Mouse (Mus musculus) hindbrain, postnatal 0 days (tissue): ENCODE measurements around the gene Slc44a2. TPM values are rescaled to one million over a fixed set of nuclear protein-coding genes. Genes with fewer than 3 reads are reported as not detected.

Experiments
- ATAC-seq: fragments of 200-750 bp; cut with Nextera tagmentation; 2 replicates; pipeline ENCODE4 v1.8.0; 2017; ENCODE audit warnings: mild to moderate bottlenecking, moderate TSS enrichment, moderate library complexity
- DNase-seq: peaks from one replicate; pipeline ENCODE4 v3.0.0-alpha.2; 2015; ENCODE audit warnings: low spot score
- H3K27ac ChIP-seq: fragments of 300-500 bp; sonication (generic); 2 replicates; pipeline ENCODE4 v1.5.1; 2014; ENCODE audit warnings: mild to moderate bottlenecking
- H3K27me3 ChIP-seq: fragments of 300-500 bp; sonication (generic); 2 replicates; pipeline ENCODE4 v1.6.1; 2014; ENCODE audit warnings: low read length, mixed read lengths; ENCODE audit not compliant: insufficient read depth
- H3K36me3 ChIP-seq: fragments of 300-500 bp; sonication (generic); 2 replicates; pipeline ENCODE4 v1.6.1; 2014; ENCODE audit warnings: low read length, mixed read lengths; ENCODE audit not compliant: insufficient read depth
- H3K4me1 ChIP-seq: fragments of 300-500 bp; sonication (generic); 2 replicates; pipeline ENCODE4 v1.6.1; 2014; ENCODE audit warnings: antibody characterized with exemption, low read length, mixed read lengths; ENCODE audit not compliant: insufficient read depth
- H3K4me2 ChIP-seq: fragments of 300-500 bp; sonication (generic); 2 replicates; pipeline ENCODE4 v1.6.1; 2014; ENCODE audit warnings: low read depth, mild to moderate bottlenecking, low read length, moderate library complexity, mixed read lengths
- H3K4me3 ChIP-seq: fragments of 300-500 bp; sonication (generic); 2 replicates; pipeline ENCODE4 v1.5.1; 2014; ENCODE audit warnings: low read length
- H3K9ac ChIP-seq: fragments of 300-500 bp; sonication (generic); replicated peaks from 2 replicates; pipeline ENCODE4 v1.6.1; 2014; ENCODE audit warnings: mild to moderate bottlenecking, low read length, moderate library complexity, mixed read lengths
- H3K9me3 ChIP-seq: fragments of 300-500 bp; sonication (generic); 2 replicates; pipeline ENCODE4 v1.6.1; 2016; ENCODE audit warnings: low read length, mixed read lengths
- CTCF ChIP-seq: IDR thresholded peaks from 2 replicates; pipeline ENCODE4 v1.5.1; 2016; ENCODE audit warnings: antibody characterized with exemption, control low read depth, low read depth
- WGBS: fragments of 180-500 bp; shearing (Covaris S2); extraction: QIAGEN DNeasy Blood & Tissue Kit; methylation state at CpG from one replicate; pipeline ENCODE4 v1.1.7; 2014; 5-methylcytosine and 5-hydroxymethylcytosine counted together
- polyA plus RNA-seq: library from polyadenylated mRNA; unstranded; fragments of >200 nt; fragmentation: Nextera tagmentation; extraction: Ambion mirVana; gene quantifications from 2 replicates; pipeline ENCODE4 v1.2.1, GENCODE M21; 2015
- total RNA-seq: library from RNA; depleted of rRNA; stranded (reverse); fragments of >200 nt; gene quantifications from 2 replicates; pipeline ENCODE4 v1.2.3, GENCODE M21; 2014; rRNA removed

Slc44a2 gene
- total RNA-seq (58.5 and 68.0 TPM in 2 replicates), polyA plus RNA-seq (52.6 and 58.8 TPM in 2 replicates)

DNA sequence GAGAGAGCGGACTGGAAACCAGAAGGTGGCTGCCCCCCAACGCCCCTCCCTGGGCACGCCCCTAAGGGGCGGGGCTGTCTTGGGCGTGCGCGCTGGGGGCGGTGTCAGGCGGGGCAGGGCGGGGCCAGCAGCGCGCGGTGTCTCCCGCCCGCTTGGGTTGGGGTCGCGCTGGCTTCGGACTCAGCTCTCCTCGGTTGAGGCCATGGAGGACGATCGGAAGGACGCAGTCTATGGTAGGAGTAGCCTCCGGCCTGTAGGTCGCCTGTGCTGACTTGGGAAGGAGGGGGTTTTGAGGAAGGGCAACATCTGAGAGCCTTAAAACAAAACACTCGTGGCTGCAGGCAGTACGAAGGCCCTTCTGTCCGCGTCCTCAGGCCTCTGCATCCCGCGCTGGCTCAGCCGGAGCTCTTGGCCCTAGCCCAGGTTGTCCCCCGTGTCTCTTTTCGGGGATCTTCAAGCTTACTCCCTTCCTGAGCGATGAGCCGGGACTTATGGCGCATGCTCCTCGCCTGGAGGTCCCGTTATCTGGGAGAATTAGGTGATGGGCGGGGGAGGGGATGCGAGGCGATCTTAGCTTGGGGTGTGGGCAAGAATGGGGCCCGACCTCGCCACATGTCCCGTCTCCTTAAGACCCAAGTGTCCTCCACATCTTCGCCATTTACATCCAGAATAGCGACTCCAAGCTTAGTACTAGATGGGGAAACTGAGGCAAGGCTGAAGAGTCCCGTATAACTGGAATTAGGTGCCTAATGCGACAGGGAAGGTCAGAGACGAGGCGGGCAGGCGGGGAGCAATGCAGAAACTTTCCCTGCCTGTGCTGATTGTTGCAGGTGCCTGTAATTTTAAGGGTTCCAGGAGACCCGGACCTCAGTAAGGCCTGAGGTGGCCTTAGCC is at the start of gene Slc44a2:
TSS of gene Slc44a2 (plus strand) at position 80 of the 894 bp plus-strand sequence.
- WGBS: under 1% methylated on average over 51 of the region's 52 CpGs
- no peak; the same call in 1 of the 2 replicates for TF ChIP-seq CTCF
- Histone ChIP-seq H3K27me3 (no peaks in the 10 kb centered on the region), H3K4me3 (peak within 1 kb of the TSS; percentile 58), H3K9me3 (no peaks in the 10 kb centered on the region), H3K36me3 (no peaks in the 10 kb centered on the region; the same call in 1 of the 2 replicates), H3K27ac (peak within 1 kb of the TSS; percentile 49; the same call in 1 of the 2 replicates), H3K4me1 (peaks cover 7% of the 10 kb centered on the region; the same call in 1 of the 2 replicates), H3K4me2 (peak within 1 kb of the TSS; percentile 65), H3K9ac (peak within 1 kb of the TSS; percentile 66)
- ATAC-seq (peak; percentile 94), DNase-seq (peak; percentile 91)

DNA sequence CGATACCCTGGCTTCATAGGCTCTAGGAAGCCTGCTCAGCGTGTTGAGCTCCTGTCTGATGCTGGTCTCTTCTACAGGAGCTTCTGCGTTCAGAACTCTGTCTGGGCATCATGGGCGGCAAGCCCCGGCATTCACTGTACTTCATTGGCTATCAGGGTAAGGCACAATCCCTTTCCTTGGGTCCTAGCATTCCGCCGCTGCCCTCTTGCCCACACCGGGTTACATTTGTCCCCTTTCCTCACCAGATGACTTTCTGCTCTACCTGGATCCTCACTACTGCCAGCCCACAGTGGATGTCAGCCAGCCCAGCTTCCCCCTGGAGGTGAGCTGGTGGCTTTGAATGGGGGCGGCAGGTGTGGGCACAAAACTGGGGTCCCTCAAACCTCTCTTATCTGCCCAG is 48.1 kb upstream of the Slc44a2 start:
- no peaks in the 10 kb centered on the region for H3K27me3 ChIP-seq
- H3K36me3 ChIP-seq: peaks cover 80% of the 10 kb centered on the region
- H3K9ac ChIP-seq: no peak overlapping the region
- ATAC-seq: no peak
- H3K4me2 ChIP-seq: no peak overlapping the region
- no peak for DNase-seq
- no peaks in the 10 kb centered on the region for H3K9me3 ChIP-seq
- WGBS: 94% methylated on average over 9 of the region's 9 CpGs
- no peak overlapping the region for H3K4me3 ChIP-seq
- no peaks in the 10 kb centered on the region for H3K4me1 ChIP-seq
- no peak overlapping the region for H3K27ac ChIP-seq
- no peak for TF ChIP-seq CTCF

DNA sequence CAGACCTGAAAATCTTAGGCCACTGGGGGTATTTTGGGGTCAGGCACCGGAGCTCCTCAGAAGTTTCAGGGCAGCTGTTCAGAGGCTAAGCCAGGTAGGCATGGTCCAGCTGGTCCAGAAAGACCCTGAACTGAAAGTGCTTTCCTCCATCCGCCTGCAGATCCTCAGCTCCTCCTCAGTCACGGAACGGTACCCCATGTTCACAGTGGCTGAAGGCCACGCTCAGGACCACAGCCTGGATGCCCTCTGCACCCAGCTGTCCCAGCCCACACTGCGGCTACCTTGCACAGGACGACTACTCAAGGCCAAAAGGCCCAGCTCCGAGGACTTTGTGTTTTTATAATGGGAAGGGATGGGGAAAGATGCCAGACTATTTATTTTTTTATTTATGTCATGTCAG is 47.4 kb upstream of the Slc44a2 start:
- Histone ChIP-seq H3K27ac (no peak overlapping the region), H3K36me3 (peaks cover 80% of the 10 kb centered on the region), H3K4me1 (no peaks in the 10 kb centered on the region), H3K27me3 (no peaks in the 10 kb centered on the region), H3K4me2 (no peak overlapping the region), H3K9ac (no peak overlapping the region), H3K4me3 (no peak overlapping the region), H3K9me3 (no peaks in the 10 kb centered on the region)
- DNase-seq (no peak), ATAC-seq (no peak)
- no peak for TF ChIP-seq CTCF
- WGBS: 85% methylated on average over 8 of the region's 8 CpGs

DNA sequence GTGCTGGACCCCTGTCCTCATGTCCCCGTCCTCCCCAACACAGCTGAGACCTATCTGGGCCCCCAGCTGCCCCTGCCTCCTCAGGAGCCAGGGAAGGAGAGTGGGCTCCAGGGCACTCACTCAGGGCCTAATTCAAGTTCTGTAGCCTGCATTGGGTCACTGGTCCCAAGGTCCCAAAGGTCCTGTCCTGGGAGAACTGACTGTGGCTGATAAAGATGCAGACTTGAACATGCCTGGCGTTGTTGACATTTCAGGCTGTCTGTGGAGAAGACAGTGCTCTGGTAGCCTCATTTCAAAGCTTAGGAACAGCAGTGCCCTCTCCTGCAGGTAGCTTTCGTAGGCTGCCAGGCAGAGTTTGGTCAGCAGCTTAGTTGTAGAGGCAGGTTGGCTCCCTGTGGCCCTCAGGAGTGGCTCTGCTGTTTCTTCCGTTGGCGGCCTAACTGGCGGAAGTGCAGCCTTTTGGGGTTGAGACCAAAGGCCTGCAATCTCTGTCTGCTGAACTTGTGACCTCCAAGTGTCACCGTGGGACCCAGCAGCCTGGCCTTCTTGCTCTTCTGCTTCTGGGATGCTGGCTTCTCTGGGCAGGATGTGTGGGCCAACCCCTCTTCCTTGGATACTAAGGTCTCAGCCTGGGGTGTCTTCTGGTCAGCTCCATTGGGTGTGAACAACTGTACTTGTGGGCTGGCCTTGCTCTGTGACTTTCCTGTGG is 46.8 kb upstream of the Slc44a2 start:
- ATAC-seq: no peak
- no peak overlapping the region for H3K4me2 ChIP-seq
- no peak overlapping the region for H3K27ac ChIP-seq
- WGBS: 79% methylated on average over 7 of the region's 7 CpGs
- no peak for DNase-seq
- no peak for TF ChIP-seq CTCF
- no peaks in the 10 kb centered on the region for H3K9me3 ChIP-seq
- H3K4me3 ChIP-seq: no peak overlapping the region
- H3K9ac ChIP-seq: no peak overlapping the region
- no peaks in the 10 kb centered on the region for H3K4me1 ChIP-seq
- peaks cover 76% of the 10 kb centered on the region for H3K36me3 ChIP-seq
- no peaks in the 10 kb centered on the region for H3K27me3 ChIP-seq

DNA sequence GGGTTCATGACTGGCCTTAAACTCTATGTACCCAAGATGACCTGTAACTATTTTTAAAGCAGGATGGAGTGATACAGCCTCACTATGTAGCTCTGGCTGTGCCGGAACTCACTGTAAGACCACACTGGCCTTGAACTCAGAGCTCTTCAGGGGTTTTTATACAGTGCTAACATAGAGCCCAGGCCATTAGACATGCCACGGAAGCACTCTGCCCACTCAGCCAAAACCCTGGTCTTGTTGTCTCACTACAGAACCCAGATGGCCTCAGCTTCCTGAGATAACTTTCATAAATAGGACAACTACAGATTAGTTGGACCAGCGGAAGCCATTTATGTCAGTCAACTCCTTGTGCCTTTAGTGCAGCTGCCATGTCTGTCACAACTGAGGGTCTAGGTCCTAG is 46.2 kb upstream of the Slc44a2 start:
- no peaks in the 10 kb centered on the region for H3K4me1 ChIP-seq
- no peaks in the 10 kb centered on the region for H3K27me3 ChIP-seq
- 91% methylated on average over 3 of the region's 3 CpGs for WGBS
- ATAC-seq (no peak), DNase-seq (no peak)
- no peak overlapping the region for H3K9ac ChIP-seq
- no peak overlapping the region for H3K4me2 ChIP-seq
- H3K27ac ChIP-seq: no peak overlapping the region
- H3K9me3 ChIP-seq: no peaks in the 10 kb centered on the region
- H3K36me3 ChIP-seq: peaks cover 69% of the 10 kb centered on the region
- no peak for TF ChIP-seq CTCF
- no peak overlapping the region for H3K4me3 ChIP-seq

DNA sequence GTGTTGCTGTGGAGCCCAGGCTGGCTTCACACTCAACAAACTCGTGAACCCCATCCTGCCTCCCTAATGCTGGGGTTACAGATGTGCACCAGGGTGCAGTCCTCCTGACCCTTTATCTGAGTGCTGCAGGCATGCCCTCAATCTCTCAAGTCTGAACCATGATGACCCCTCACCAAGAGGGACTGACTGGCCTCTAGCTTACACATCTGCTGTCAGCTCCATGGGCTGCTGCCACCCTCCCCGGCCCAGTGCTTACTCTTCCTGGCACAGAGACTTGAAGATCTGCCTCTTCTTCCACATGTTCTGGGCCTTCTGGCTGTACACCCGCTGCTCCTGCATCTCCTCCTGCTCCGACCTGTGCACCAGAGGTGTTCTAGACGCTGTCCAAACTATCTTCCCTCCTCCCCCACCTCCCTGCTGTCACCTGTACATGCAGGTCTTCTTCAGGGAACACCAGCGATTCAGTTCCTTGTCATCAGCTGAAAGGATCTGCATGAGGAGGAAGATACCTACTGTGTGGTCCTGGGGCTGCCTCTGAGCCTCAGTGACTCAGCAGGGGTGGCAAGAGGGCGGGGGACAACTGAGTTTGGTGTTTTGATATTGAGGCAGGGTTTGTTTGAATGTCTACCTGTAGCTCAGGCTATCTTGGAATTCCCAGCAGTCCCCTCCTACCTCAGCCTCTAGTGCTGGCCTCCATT is 45.3 kb upstream of the Slc44a2 start:
- ATAC-seq (no peak), DNase-seq (no peak)
- Histone ChIP-seq H3K36me3 (peaks cover 76% of the 10 kb centered on the region), H3K4me2 (no peak overlapping the region), H3K4me3 (no peak overlapping the region), H3K27me3 (no peaks in the 10 kb centered on the region), H3K9me3 (no peaks in the 10 kb centered on the region), H3K27ac (no peak overlapping the region), H3K9ac (no peak overlapping the region), H3K4me1 (no peaks in the 10 kb centered on the region)
- 86% methylated on average over 7 of the region's 7 CpGs for WGBS
- TF ChIP-seq CTCF: no peak
